Mouse (Mus musculus) erythroblast, adult 5-6 weeks (primary cell): ENCODE results near the gene Zcchc24. TPM values are rescaled to one million over a fixed set of nuclear protein-coding genes. Genes with fewer than 3 reads are reported as not detected.

ENCODE experiments used
- ATAC-seq: replicated peaks from 2 replicates; pipeline ENCODE4 v1.8.0; 2016; ENCODE audit warnings: moderate number of reproducible peaks, mild to moderate bottlenecking, moderate TSS enrichment, inconsistent platforms; ENCODE audit not compliant: poor library complexity, low FRiP score, severe bottlenecking
- total RNA-seq, 2 experiments: library from RNA; stranded (forward) in 1 of 2; stranded (reverse) in 1 of 2; fragments of 150-400 nt in 1 of 2; fragments of 200-764, 138-1000 nt in 1 of 2; gene quantifications; 2 replicates each; pipeline versions ENCODE4 v1.2.3 to v1.2.4; 2015 to 2017; ENCODE audit warnings: low replicate concordance in 2 of 2

Gene Zcchc24
- total RNA-seq, 2 experiments from 2014 or later: 0.94 to 2.7 TPM

DNA sequence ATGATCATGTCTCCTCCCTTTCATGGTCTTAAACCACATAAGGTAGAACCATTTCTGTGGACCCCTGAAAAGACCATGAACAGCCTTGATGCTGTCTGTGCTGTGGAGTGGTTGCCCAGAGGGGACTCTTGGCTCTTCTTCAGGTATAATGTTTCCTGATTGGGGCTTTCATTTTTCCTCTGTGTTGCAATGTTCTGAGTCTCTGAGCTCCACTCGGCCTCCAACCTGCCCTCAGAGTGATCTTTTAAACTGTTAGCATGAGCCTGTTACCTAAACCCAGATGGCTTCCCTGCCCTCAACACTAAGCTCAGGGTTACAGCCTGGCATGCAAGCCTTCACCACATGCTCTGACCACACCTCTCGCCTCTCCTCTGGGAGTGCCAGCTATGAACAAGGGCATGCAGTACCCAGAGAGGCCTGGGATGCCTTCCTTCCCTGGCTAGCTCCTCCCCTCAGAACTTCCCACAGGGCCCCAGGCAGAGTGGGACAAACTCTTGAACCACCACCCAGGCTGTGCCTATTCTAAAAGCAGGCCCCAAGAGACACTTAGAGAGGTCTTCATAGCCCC, 18.3 kb downstream of the Zcchc24 start:
- ATAC-seq: no peak

DNA sequence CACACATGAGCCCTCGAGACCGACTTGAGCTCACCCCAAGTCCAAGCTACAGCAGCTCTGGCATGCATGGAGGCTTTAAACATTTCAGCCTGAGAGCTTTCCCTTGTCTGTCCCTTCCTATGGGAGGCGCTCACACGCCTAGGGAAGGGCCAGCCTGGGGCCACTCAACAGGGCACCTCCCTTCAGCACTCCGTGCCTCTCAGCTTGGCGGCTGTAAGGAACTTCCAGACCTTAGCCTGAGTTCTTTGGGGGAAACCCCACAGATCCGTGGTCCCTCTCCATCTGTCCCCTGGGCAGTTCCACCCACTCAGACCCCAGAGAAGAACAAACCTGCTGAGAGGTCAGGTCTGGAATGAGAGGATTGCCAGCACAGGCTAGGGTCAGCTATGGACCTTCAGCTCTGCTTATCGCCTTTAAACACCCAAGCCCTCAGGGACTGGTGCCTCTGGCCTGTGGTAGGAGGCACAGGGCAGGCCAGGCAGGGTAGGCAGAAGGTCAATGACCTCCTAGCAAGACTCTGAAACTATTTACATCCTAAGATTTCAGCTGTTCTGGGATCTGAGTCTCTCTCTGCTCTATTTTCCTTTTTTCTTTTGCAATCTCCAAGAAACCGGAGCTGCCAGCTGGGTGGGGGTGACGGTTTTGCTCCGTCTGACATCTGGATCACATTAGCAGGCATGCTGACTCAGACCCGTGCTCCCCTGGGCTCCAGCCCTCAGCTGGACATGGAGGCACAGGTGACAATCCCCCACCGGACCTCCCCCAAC, 19.5 kb downstream of the Zcchc24 start:
- ATAC-seq: no peak

DNA sequence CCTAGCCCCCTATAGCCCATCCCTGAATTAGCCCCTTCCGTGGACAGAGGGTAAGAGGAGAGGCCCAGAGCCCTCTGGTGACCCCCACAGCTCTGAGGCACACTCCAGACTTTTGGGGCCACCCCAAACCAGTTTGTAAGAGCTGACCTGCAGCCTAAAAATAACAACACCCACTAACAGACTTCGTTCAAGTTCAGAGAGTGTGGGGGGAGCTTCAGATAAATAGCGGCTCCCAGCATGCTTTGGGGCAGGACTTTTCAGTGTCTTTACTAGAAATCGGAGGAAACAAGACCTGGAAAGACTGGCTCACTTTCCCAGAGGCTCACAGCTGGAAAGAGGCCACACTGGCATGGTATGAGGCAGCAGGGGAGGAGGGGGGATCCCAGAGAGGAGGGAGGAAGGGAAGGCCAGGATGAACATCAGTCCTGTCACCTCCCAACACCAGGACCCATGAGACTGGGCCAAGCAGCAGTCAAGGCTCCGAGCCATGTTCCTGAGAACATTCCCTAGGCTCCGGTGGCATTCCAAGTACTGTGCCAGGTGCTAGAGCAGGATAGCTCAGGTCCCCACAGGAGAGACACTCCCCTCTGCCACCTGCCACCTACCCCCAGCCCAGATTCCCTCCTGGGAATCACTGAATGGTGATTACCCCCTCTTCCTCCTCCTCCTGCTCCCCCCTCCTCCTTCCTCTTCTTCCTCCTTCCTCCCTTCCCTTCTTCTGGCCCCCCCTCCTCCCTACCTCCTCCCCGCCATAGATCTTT, 20.7 kb downstream of the Zcchc24 start:
- no peak for ATAC-seq

DNA sequence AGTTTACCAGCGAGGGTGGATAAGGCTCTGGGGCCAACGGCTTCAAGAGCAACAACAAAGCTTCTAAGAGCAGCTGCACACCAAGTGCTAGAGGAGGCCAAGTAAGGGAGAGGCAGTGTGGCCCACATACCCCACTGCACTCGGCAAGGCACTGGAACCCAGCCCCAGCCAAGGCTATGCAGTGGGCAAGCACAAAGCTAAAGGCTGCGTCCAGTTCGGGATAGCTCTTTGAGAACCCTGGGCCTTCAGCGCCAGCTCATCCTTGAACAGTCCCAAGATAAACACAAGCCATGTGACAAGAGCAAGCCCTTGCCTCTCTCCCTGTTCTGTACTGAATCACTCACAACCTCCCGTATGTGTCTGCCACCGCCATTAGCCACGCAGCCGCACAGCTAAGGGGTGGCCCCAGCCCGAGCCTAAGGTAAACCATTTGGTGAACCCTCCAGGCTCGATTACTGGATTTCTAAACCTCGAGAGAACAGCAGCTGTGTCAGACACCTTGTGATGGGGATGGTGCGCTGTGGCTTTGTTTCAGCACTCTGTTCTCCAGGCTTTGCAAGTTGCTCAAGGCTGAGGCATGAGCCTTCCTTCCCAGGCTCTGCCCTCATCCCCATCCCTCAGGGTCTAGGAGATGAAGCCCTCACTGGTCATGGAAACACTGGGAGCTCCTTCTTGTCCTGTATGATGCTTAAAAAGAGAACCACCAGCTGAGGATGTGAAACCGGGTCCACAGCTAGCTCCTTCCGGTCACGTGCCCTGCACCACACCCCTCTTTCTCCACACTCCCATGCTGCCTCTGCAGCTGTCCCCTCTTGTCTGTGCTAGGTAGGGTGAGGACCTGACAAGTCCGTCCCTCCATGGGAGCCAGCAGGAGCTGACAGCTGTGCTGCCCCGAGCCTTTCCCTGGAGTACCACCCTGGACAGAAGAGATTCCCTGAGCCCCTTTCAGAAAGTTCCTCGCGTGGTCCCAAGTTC, 21.6 kb downstream of the Zcchc24 start:
- ATAC-seq: no peak

DNA sequence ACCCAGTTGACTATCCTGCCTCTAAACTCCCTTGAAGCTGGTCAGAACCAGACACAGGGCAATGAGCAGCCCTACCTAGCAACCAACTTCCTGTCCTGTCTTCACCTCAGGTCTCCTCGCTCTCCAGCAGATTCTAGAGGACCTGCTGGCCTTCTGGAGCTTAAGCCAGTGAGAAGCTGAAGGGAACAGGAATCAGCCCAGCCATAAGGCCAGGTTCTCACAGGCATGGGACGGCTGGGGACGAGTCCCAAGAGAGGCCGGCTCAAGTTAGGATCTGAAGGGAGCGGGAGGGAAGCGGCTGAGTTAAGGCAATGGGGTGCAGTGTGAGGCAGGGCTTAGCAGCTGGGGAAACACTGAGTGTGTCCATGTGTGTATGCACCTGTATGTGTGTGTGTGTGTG, 22.5 kb downstream of the Zcchc24 start:
- no peak for ATAC-seq

DNA sequence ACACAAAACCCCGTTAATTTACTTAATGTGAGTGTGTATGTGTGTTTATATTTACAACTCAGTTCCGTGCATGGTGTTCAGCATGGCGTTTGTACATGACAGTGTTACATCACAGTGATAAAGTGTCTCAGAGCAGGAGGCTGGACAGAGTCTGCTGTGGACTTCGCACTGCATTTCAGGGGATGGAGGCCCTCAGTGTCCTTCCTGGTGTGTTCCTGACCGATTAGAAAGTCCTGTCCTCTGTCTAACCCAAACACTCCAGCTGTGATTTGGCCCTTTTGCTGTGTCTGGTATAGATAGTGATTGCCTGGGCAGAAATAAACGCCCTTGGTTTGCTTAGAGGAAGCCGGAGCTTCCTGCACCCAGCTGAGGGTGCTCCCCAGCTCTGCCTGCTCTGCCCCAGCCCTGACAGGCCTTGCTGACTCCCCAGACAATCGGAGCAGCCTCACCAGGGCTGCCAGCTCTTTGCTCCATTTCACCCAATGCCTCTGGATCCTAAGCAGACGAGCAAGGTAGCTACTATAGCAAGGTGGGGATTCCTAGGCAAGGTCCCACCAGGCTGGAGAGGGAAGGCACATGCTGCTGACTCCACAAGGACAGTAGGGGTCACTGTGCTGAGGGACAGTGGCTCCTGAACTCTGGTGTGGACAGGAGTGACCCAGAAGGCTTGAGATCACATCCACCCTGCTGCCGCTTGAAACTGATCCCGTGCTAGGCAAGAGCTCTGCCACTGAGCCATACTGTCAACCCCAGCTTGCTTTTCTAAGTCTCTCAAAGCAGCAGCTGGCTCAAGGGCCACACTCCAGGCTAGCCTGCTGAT, 23.3 kb downstream of the Zcchc24 start:
- ATAC-seq: no peak

DNA sequence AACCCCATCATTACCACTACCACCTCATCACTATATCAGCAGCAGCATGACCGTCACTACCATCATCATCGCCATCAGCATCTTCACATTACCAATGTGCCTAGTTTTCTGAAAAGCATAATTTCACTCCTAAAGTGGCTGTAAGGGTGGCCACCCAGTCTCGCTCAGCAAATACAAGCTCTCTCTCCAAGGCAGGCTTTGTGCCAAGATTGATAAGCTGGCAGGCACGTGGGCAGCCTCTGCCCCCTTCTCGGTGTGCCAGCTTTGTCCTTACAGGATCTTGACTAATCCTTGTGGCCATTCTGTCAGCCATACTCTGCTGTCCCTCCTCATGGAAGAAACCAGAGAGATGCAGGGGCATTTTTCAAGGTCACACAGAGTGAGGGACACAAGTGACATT, 25.9 kb downstream of the Zcchc24 start:
- ATAC-seq: no peak

DNA sequence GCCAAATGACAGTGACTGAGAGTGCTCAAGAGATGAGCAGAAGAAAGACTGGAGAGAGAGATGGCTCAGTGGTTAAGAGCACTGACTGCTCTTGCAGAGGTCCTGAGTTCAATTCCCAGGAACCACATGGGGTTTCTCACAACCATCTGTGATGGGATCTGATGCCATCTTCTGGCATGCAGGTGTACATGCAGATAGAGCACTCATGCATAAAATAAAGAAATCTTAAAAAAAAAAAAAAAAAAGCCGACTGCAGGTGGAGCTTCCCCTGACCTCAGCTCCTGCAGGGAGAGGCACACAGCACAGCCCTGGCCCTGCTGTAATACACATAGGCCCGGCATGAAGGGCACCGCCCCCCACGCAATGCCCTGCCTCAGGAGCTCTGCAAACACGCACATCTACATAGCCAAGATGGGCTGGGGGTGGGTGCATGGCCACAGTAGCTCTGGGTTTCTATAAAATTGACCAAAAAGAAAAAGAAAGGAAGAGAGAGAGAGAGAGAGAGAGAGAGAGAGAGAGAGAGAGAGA, 26.9 kb downstream of the Zcchc24 start:
- no peak for ATAC-seq

DNA sequence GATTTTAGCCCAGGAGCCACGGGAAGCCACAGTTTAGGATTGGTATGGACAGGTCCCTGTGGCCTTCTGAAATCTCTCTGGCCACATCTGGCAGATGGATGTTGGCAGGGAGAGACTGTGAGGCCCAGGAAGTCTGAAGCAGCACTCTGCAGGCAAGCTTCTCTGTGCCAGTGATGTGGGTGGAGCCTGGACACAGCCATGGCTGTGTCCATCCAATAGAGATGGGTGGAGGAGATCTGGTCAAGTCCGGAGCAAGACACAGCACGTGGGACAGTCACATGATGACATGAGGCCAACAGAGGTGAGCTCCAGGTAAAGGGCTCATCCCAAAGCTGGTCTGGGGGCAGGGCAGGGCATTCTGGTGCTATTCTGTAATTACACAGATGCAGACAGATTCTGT, 27.6 kb downstream of the Zcchc24 start:
- ATAC-seq: no peak

DNA sequence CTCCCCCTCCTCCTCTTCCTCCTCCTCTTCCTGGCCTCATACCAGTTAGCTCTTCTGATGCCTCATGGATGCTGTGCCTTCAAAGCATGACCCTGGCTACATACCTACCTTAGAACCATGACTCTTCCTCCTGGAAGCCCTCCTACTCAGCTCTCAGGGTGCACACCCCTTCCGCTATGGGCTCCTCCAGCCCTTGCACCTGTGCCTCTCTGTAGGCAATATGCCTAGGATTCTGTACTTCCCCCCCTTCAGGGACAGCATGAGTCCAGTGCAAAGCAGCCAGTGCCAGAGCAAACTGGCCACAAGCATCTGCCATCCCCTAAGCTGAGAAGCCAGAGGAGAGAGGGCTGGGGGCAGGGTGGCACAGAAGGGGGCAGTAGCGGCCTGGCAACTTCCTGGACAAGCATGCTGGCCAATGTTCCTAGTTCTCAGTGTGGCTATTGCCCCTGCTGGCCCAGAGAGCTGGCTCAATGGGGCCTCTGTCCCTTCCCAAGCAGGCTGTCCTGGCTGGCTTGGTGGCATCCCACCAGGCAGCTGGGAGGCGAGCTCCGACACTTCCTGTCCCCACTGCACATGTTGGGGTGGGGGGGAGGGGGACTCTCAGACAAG, 28.8 kb downstream of the Zcchc24 start:
- no peak for ATAC-seq

DNA sequence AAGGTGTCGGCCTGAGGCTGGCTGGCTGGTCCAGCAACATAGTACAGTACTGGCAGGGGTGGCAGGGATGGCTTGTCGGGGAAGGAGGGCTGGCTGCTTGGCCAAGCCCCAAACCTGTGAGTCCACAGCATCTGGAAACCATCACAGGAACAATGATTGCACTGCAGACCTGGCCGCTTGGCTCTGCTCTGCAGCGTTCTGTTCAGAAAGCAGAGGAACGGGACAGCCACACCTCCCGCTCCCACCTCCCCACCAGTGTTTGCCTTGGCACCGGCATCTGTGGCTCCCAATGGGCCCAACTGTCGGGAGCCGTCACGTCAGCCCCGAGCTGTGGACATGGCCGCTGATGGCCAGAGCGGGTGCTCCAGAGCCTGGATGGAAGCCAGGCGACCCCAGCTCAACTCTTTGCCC, 30.2 kb downstream of the Zcchc24 start:
- ATAC-seq: no peak

DNA sequence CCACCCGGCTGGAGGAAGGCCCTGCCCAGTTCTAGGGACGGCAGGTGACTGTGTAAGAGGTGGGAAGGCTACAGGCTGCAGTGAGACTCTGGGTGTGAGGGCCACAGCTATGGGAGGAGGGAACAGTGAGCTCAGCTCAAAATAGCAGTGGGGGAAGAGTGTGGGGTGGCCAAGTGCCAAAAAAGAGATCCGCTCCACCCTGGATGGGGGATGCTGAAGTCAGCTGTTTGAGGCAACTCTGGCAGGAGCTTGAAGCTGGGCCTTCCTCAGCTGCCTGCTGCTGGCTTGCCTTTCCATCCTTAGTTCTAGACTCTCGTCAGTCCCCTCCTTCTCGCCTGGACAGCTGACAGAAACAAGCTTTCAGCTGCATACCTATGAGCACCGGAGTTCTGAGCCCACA, 32.2 kb downstream of the Zcchc24 start:
- no peak for ATAC-seq

DNA sequence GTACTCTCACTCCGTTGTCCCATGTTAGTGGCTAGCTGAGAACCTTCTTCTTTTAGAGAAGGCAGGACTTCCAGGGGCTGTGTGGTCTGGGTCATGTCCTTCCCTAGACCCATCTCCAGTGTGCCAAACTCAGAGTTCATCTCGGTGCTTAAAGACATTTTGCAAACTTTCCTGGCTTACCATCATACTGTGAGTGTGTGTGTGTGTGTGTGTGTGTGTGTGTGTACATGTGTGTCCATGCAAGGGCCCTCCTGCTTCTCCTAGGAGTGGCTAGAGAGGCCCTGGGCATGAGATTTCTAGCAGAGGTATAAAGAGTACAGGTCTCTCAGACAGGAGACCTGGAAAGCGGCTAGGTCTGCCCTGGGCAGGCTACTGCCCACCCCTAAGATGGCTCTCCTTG, 32.7 kb downstream of the Zcchc24 start:
- no peak for ATAC-seq

DNA sequence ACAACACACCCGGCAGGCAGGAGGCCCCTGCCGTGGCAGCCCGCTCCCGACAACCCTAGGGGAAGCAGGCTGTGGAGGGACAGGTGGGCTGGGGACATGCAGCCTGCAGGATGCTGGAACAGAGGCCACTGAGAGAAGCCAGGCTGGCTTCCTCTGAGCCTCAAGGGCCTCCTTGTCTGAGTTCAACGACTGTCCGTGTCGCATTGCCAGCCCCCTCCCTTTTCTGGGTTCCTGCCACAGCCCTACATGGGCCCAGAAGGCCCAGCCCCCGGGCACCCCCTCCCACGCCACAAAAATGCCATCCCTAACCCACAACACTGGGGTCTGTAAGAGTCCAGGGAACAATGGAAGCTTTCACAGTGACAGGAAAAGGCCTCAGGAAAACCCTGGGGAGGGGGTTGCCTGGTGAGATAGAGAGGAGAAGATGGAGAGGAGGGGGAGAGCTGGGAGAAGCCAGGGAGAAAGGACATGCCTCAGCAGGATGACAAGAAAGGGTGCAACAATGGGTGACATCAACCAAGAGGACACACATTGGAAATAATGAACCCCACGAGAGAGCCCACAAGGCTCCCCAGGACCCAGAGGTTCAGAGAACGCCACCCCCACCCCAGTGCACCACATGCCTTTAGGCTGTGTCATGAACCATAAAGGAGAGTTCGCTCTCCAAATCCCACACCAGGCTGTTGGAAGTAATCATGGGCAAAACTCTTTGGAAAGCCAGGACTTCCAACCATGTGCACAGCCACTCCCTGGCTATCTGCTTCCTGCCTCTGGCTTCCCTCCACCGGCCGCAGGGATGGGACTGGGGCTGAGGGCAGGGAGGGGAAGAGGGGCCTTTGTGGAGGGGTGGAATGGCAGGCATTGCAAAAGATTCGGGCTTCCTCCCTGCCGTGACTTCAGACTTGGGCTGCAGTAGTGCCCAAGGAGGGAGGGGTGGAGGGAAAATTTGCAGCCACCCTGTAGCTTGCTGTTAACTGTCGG, 33.8 kb downstream of the Zcchc24 start:
- no peak for ATAC-seq

DNA sequence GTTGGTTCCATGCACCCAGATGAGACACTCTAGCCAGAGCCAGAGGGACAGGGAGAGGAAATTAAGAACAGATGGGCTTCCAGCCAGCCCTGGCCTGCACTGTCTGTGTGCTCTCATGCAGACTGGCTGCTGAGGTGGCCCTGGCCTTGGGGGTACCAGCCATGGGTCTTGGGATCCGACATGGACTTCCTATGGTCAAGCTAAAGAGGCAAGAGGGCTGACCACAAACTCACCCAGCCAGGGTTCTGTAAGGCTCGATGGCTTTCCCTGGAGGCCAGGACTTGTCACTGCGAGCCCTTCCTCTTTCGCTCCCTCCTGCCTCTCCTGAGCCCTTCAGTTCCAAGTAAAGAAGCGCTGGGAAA, 41.7 kb downstream of the Zcchc24 start:
- no peak for ATAC-seq

DNA sequence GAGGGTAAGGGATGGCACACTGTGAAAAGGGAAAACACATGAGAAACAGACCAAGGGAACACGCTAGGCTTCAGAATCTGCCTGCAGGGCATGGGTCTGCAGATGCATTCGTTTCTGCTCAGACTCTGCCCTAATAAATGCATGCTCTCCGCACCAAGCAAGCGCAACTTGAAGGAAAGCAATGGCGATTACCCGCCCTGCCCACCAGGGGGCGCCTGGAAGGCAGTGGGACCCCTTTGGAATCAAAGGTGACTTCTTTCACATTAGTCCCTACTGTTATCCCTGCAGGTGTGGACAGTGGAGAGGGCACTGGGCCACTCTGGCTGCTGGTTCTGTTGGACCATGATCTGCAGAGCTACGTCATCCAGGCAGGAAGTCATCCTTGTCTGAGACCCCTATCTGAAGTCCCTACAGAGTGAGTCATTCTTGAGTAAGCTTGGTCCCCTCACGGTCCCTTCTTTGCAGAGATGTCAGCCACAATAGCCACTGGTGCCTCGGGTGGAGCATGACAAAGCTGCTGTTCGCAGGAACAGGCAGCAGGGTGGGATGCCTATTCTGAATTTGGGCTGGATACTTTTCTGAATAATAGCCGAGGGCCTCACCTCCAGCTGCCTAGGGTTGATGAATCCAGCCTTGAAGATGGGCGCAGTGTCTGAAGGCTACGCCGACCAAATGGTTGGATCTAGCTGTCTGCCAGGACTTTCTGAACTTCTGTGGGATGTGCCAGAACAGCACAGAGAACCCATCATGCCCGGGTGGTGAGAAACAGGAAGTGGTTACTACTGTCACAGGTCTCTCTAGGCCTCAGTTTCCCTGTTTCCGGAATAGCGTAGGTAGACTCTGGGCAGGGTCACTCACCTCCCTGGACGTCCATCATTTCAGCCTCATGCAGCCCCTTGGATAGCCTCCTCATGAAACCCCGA, 42.4 kb downstream of the Zcchc24 start:
- 0 out of 2 replicates have a peak, but pooled peaks have one; percentile 57 for ATAC-seq
